Mouse (Mus musculus) B cell, adult 67 days (primary cell): Measurements from ENCODE around the gene Stk36. TPM values are rescaled to one million over a fixed set of nuclear protein-coding genes. Genes with fewer than 3 reads are reported as not detected.

Experiments
- total RNA-seq, 2 experiments: library from RNA; stranded (reverse); gene quantifications; 4 replicates each; pipeline ENCODE4 v1.2.4; 2023

Gene Stk36
- under 1 TPM in 1 of 2 experiments, not detected in 1; 0.75 TPM for total RNA-seq

DNA sequence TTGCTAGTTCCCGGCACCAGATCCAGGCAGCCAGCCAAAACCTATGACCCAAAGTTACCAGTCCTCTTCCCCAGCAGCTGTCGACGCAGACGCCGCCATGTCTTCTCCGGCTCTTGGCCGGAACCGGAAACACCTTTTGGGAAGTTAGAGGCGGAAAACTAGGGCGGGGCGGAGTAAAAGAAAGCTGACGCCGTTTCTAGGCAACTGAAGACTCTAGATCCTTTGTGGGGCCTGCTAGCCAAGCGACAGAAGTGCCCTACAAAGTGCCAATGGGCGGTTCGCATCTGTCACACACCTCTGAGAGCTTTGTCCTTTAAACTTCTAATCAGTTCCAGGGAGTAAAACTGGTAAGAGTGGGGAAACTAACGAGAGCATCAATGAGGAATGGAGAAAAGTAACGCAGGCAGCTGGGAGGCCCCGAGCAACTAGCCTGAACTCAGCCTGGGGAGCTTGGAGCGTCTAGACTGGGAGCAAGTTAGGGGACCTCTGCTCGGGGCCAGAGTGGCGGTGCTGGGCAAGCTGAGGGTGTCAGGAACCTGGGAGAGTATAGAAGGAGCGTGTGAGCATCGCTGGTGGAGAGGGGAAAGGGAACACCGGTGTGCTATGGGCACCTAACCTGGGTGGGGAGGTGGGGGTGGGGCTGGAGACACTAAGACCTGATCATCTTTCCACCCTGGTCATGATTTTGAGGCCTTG lies at the start of gene Stk36, which contains the start of gene Rnf25:
TSS of gene Stk36 (plus strand) at position 179 of the 696 bp plus-strand sequence.
TSS of gene Rnf25 (minus strand) at position 131 of the 696 bp plus-strand sequence.

DNA sequence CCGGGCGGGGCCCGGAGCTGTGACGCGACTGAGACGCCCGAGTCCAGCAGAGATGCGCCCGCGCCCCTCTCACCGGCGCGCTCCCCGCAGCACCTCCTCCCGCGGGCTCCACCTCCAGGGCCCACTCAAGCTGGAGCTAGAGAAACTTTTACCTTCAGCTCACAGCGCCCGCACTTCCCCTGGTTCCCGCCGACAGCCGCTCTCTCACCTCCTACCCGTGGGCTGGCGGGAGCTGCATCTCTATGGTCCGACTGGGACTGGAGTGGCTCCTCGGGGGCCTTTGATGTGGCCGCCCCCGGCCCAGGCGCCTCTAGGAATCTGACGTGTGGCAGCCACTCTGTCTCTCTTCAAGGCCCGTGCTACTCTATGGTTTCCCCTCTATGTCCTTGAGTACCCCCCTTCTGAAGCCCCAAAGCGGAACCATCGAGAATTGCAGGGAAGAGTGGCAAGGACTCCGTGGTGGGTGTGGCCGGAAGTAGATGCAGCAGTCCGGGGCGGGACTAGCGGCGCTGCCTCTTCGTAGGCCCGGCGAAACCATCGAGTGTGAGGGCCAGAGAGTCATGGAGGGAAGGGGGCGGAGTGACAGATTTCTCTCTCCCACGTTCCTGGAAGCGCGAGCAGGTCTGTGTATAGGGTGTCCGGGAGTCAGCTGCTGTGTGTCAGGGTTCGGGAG lies 13.3 kb upstream of the Stk36 start, which contains the start of the genes Zfp142 and Bcs1l:
TSS of gene Zfp142 (minus strand) at position 474 of the 673 bp plus-strand sequence.
TSS of gene Bcs1l (plus strand) at position 517 of the 673 bp plus-strand sequence.

DNA sequence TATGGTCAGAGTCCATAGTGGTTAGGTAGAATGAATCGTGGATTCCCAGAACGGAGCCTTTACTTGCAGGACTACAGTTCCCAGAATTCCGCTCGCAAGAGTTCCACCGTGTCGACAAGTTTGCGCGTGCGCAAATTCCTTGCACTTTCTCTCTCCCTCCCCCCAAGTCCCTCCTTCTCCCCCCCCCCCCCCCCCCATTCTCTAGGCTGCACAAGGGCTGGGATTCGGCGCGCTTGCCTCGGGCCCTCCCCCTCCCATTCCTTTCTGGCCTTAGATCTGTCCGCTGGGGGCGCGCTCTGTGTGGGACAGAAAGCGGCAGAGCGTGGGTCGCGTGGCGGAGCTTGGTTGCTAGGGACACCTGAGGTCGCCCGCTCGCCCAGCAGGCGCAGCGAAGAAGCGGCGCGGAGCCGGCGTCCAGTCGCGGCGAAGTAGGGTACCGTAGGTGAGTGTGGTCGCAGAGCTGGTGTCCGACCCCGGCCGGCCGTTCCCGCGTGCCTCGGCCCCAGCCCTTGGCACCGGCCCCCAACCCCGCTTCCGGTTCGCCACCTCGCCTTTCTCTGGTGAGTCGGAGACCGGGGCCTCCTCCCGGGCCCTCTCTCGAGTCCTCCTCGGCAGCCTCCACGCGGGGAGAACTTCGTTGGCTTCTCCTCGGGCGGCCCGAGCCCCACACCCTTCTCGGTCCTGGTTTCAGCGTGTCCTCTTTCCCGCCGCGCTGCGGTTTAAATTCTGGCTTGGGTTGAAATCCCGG lies 60.4 kb downstream of the Stk36 start, which contains the start of gene Ttll4:
TSS of gene Ttll4 (plus strand) at position 298 of the 748 bp plus-strand sequence.

Other genes starting within 250 kb of the Stk36 start
- not detected for gene Catip, start 239.3 kb upstream of the Stk36 start, total RNA-seq
- 1 to 10 TPM in 1 of 2 experiments, under 1 TPM in 1; 0.24 to 3.8 TPM for gene Slc11a1, start 226.2 kb upstream of the Stk36 start, total RNA-seq
- 100 to 1,000 TPM; 115 to 120 TPM for gene Ctdsp1, start 209.9 kb upstream of the Stk36 start, total RNA-seq
- gene Vil1, start 192.1 kb upstream of the Stk36 start, total RNA-seq = not detected
- gene Cnot9, start 95.4 kb upstream of the Stk36 start, total RNA-seq = 10 to 100 TPM; 28.8 to 31.2 TPM
- under 1 TPM; 0.29 to 0.80 TPM for gene Plcd4, start 58.6 kb upstream of the Stk36 start, total RNA-seq
- 10 to 100 TPM; 27.2 to 37.4 TPM for gene Usp37, start 57.2 kb upstream of the Stk36 start, total RNA-seq
- gene Zfp142, start 13.2 kb upstream of the Stk36 start, total RNA-seq = 10 to 100 TPM; 44.8 to 46.3 TPM
- gene Bcs1l, start 13.2 kb upstream of the Stk36 start, total RNA-seq = 10 to 100 TPM in 1 of 2 experiments, 1 to 10 TPM in 1; 9.2 to 12.7 TPM
- 10 to 100 TPM; 65.3 to 66.4 TPM for gene Rnf25, start within 50 bp of the Stk36 start, total RNA-seq
- gene Ttll4, start 60.3 kb downstream of the Stk36 start, total RNA-seq = 10 to 100 TPM; 47.2 to 51.5 TPM
- 10 to 100 TPM; 16.2 to 18.0 TPM for gene Cyp27a1, start 112.1 kb downstream of the Stk36 start, total RNA-seq
- not detected for gene Prkag3, start 147.8 kb downstream of the Stk36 start, total RNA-seq
- gene Wnt6, start 170.4 kb downstream of the Stk36 start, total RNA-seq = not detected
- gene Wnt10a, start 190.1 kb downstream of the Stk36 start, total RNA-seq = 1 to 10 TPM; 2.2 to 3.0 TPM